Mouse (Mus musculus) MEL (cell line): ENCODE results near the gene Nucks1.

Source experiments
- CHD2 ChIP-seq: IDR thresholded peaks from 2 replicates; pipeline ENCODE4 v1.6.1; 2011; ENCODE audit warnings: low read length, improper control_type of control experiment
- CTCF ChIP-seq, 3 experiments: IDR thresholded peaks in 2 of 3; conservative IDR thresholded peaks in 1 of 3; 2 replicates each; pipeline ENCODE4 v1.5.1; 2011 to 2012; ENCODE audit warnings: low read length in 3 of 3, low read depth in 2 of 3, mild to moderate bottlenecking in 2 of 3, improper control_type of control experiment in 1 of 3, inconsistent platforms in 1 of 3, mixed read lengths in 1 of 3, moderate library complexity in 1 of 3; ENCODE audit not compliant: control insufficient read depth in 1 of 3, insufficient read depth in 1 of 3, poor library complexity in 1 of 3, severe bottlenecking in 1 of 3
- GABPA ChIP-seq: IDR thresholded peaks from 2 replicates; pipeline ENCODE4 v1.6.1; 2012; ENCODE audit warnings: low read depth, mild to moderate bottlenecking, inconsistent platforms, low read length, improper control_type of control experiment, moderate library complexity
- JUND ChIP-seq: IDR thresholded peaks from 2 replicates; pipeline ENCODE4 v1.6.1; 2011; ENCODE audit warnings: low read depth, mild to moderate bottlenecking, improper control_type of control experiment, low read length
- MAFK ChIP-seq: IDR thresholded peaks from 2 replicates; pipeline ENCODE4 v1.6.1; 2011; ENCODE audit warnings: low read depth, mild to moderate bottlenecking, low read length, improper control_type of control experiment, borderline replicate concordance
- MYC ChIP-seq: IDR thresholded peaks from 2 replicates; pipeline ENCODE4 v1.6.1; 2011; ENCODE audit warnings: low read depth, mild to moderate bottlenecking, low read length, improper control_type of control experiment, moderate library complexity
- POLR2A ChIP-seq, 2 experiments: IDR thresholded peaks; 2 replicates each; pipeline ENCODE4 v1.6.1; 2011 to 2012; ENCODE audit warnings: low read length in 2 of 2, mild to moderate bottlenecking in 2 of 2, control low read depth in 1 of 2, improper control_type of control experiment in 1 of 2, low read depth in 1 of 2, moderate library complexity in 1 of 2; ENCODE audit not compliant: control insufficient read depth in 1 of 2, insufficient read depth in 1 of 2, poor library complexity in 1 of 2

DNA sequence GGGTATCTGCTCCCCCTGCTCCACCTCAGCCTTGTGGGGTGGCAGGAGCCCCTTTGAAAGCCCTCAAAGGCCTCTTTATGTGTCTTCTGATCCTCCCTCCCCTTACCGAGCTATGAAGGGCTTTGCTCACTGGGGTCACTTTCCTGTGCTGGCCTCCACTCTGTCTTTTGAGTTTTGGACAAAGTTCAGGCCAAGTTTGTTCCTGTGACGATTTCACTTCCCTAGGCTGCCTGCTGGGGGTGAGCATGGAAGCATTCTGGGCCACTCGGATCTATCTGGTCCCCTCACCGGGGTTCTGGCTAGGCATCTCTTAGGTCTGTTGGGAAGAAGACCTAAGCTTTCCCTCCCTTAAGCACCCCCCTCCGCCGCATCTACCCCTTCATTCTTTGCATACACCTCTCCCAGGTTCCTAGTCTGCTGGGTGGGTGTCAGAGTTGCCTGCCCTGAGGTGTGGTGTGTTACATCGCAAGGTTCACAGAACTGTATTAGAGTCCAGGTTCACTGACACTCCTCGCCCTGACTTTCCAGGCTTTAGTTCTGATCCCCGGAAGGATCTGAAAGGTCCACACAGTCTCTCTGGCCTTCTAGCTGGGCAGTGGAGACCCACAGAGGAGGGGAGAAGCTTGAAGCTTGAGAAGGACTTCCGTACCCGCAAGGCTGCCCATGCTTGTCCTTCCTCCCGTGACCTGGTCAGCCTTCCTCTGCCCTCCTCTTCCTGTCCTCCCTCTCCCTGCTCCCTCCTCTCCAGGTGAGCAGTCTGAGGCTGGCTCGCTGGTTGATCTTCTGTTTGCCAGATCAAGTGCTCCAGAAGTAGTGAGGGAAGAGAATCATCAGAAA is 62.4 kb downstream of the Nucks1 start:
- TF ChIP-seq CTCF (IDR thresholded peaks at IDR 0.05 in 2 of 3, conservative IDR thresholded peaks at IDR 0.05 in 1 of 3; ENCODE audit: control insufficient read depth in 1 of 3, insufficient read depth in 1 of 3, low read depth in 2 of 3, low read length in 3 of 3, poor library complexity in 1 of 3, severe bottlenecking in 1 of 3): no peak
- TF ChIP-seq CHD2: no peak
- TF ChIP-seq MAFK: no peak
- TF ChIP-seq POLR2A (IDR thresholded peaks at IDR 0.05; ENCODE audit: control insufficient read depth in 1 of 2, insufficient read depth in 1 of 2, low read depth in 1 of 2, low read length in 2 of 2, poor library complexity in 1 of 2): no peak
- no peak for TF ChIP-seq MYC
- TF ChIP-seq GABPA: no peak
- TF ChIP-seq JUND: no peak
